ENCODE assay signal across 10 mouse cellular contexts in genomic region chr1:74103654-74104353, GRCm38 (mm10). TPM values are rescaled to one million over a fixed set of nuclear protein-coding genes. Genes with fewer than 3 reads are reported as not detected.
A peak's percentile ranks its signal among the peaks of the same experiment; 100 is the strongest.
DNase-seq lines count a peak whose midpoint lies in the region; ATAC-seq lines count a peak whose summit lies in the region.
"Had no signal": no experiment of that assay in that cellular context is flagged by ENCODE, and none has a peak within 500 bp of the region (broad histone marks: within the 10 kb centered on the region; RNA-seq: fewer than 3 reads in every experiment).

No protein-coding gene starts in this region.

- H3K4me3 ChIP-seq in kidney, embryonic 15.5 days (replicated peaks): no peak overlapping the region
- no peak overlapping the region for H3K4me3 ChIP-seq in embryonic facial prominence, embryonic 11.5 days (ENCODE audit: low read depth, low read length)
- H3K4me3 ChIP-seq in hindbrain, embryonic 12.5 days: no peak overlapping the region
- H3K4me3 ChIP-seq in neural tube, embryonic 11.5 days (ENCODE audit: low read depth, low read length): no peak overlapping the region
- H3K4me3 ChIP-seq: stomach, embryonic 15.5 days had no signal

- H3K9me3 ChIP-seq in kidney, embryonic 15.5 days (replicated peaks): no peaks in the 10 kb centered on the region
- H3K9me3 ChIP-seq in embryonic facial prominence, embryonic 11.5 days (replicated peaks; ENCODE audit: control insufficient read depth, low read length): no peaks in the 10 kb centered on the region
- H3K9me3 ChIP-seq in hindbrain, embryonic 12.5 days (replicated peaks): no peaks in the 10 kb centered on the region
- no peaks in the 10 kb centered on the region for H3K9me3 ChIP-seq in neural tube, embryonic 11.5 days (ENCODE audit: control insufficient read depth, low read length)
- H3K9me3 ChIP-seq: stomach, embryonic 15.5 days had no signal

- H3K4me2 ChIP-seq in kidney, embryonic 15.5 days: no peak overlapping the region
- no peak overlapping the region for H3K4me2 ChIP-seq in embryonic facial prominence, embryonic 11.5 days (ENCODE audit: low read depth, low read length)
- H3K4me2 ChIP-seq in hindbrain, embryonic 12.5 days (replicated peaks): 0 out of 2 replicates have a peak overlapping the region, but pooled peaks have one; percentile 8
- 0 out of 2 replicates have a peak overlapping the region, but pooled peaks have one; percentile 6 for H3K4me2 ChIP-seq in neural tube, embryonic 11.5 days (ENCODE audit: low read depth)
- H3K4me2 ChIP-seq: stomach, embryonic 15.5 days had no signal

- no peak overlapping the region for H3K9ac ChIP-seq in kidney, embryonic 15.5 days
- no peak overlapping the region for H3K9ac ChIP-seq in embryonic facial prominence, embryonic 11.5 days (replicated peaks; ENCODE audit: low read length)
- no peak overlapping the region for H3K9ac ChIP-seq in hindbrain, embryonic 12.5 days
- H3K9ac ChIP-seq in neural tube, embryonic 11.5 days (ENCODE audit: low read length): no peak overlapping the region
- H3K9ac ChIP-seq: stomach, embryonic 15.5 days had no signal

- ATAC-seq in kidney, embryonic 15.5 days (replicated peaks; ENCODE audit: low FRiP score): no peak; the same call in 1 of the 2 replicates
- peak; percentile 32 for ATAC-seq in embryonic facial prominence, embryonic 11.5 days (replicated peaks; ENCODE audit: insufficient number of reproducible peaks, low FRiP score, low TSS enrichment, low read depth)
- ATAC-seq in hindbrain, embryonic 12.5 days (ENCODE audit: low FRiP score): peak; percentile 81
- peak; percentile 76 for ATAC-seq in neural tube, embryonic 11.5 days (ENCODE audit: insufficient read depth, low FRiP score, low TSS enrichment)

- H3K27ac ChIP-seq in kidney, embryonic 15.5 days: peak overlapping the region; percentile 59
- peak overlapping the region; percentile 22; the same call in 1 of the 2 replicates for H3K27ac ChIP-seq in embryonic facial prominence, embryonic 11.5 days (replicated peaks; ENCODE audit: low read depth, low read length)
- peak overlapping the region; percentile 88 for H3K27ac ChIP-seq in hindbrain, embryonic 12.5 days
- peak overlapping the region; percentile 87 for H3K27ac ChIP-seq in neural tube, embryonic 11.5 days (ENCODE audit: low read depth, low read length)
- H3K27ac ChIP-seq: stomach, embryonic 15.5 days had no signal

- peaks cover 69% of the 10 kb centered on the region for H3K4me1 ChIP-seq in kidney, embryonic 15.5 days
- peaks cover 14% of the 10 kb centered on the region for H3K4me1 ChIP-seq in embryonic facial prominence, embryonic 11.5 days (ENCODE audit: control insufficient read depth, insufficient read depth, low read length)
- peaks cover 57% of the 10 kb centered on the region for H3K4me1 ChIP-seq in hindbrain, embryonic 12.5 days
- peaks cover 26% of the 10 kb centered on the region for H3K4me1 ChIP-seq in neural tube, embryonic 11.5 days (ENCODE audit: control insufficient read depth, insufficient read depth, low read length)

- 20% methylated on average over 6 of the region's 6 CpGs for WGBS in kidney, embryonic 15.5 days
- 12% methylated on average over 6 of the region's 6 CpGs for WGBS in embryonic facial prominence, embryonic 11.5 days
- WGBS in hindbrain, embryonic 12.5 days: 7% methylated on average over 6 of the region's 6 CpGs
- 7% methylated on average over 6 of the region's 6 CpGs for WGBS in neural tube, embryonic 11.5 days

- intact Hi-C loops in left cerebral cortex, postnatal 25 days (cut with DNase I): no loop called here

- no peak for DNase-seq in kidney, adult 9 months
- peak; percentile 43 for DNase-seq in embryonic facial prominence, embryonic 11.5 days (ENCODE audit: low spot score)
- DNase-seq in neural tube, embryonic 11.5 days (ENCODE audit: low spot score): peak; percentile 78
- no peak for DNase-seq in adrenal gland, adult 18-20 months (ENCODE audit: low spot score in 2 of 2)
- no peak for DNase-seq in natural killer cell, adult 2 months (ENCODE audit: low spot score in 2 of 2)
- DNase-seq in left cerebral cortex, postnatal 25 days (ENCODE audit: low spot score in 2 of 2): no peak
- DNase-seq: layer of hippocampus, adult 9-11 months had no signal

- peaks cover 18% of the 10 kb centered on the region for H3K27me3 ChIP-seq in kidney, embryonic 15.5 days
- no peaks in the 10 kb centered on the region for H3K27me3 ChIP-seq in embryonic facial prominence, embryonic 11.5 days (ENCODE audit: control insufficient read depth, insufficient read depth, low read length)
- H3K27me3 ChIP-seq in hindbrain, embryonic 12.5 days: peaks cover 18% of the 10 kb centered on the region
- no peaks in the 10 kb centered on the region for H3K27me3 ChIP-seq in neural tube, embryonic 11.5 days (ENCODE audit: control insufficient read depth, insufficient read depth, low read length)

- no peaks in the 10 kb centered on the region for H3K36me3 ChIP-seq in kidney, embryonic 15.5 days
- H3K36me3 ChIP-seq in embryonic facial prominence, embryonic 11.5 days (replicated peaks; ENCODE audit: control insufficient read depth, insufficient read depth, low read depth, low read length): no peaks in the 10 kb centered on the region
- H3K36me3 ChIP-seq in hindbrain, embryonic 12.5 days: no peaks in the 10 kb centered on the region
- H3K36me3 ChIP-seq in neural tube, embryonic 11.5 days (ENCODE audit: control insufficient read depth, insufficient read depth, low read length): no peaks in the 10 kb centered on the region
- H3K36me3 ChIP-seq: stomach, embryonic 15.5 days had no signal

RNA-seq across cellular contexts. Expression of gene Tns1, which starts 20.4 kb away (rescaled TPM):
- polyA plus RNA-seq in kidney, embryonic 15.5 days (2015; fragmentation: Nextera tagmentation; extraction: Ambion mirVana): 62.7 and 70.9 TPM in 2 replicates
- 21.1 and 21.6 TPM in 2 replicates for polyA plus RNA-seq in embryonic facial prominence, embryonic 11.5 days (2014; fragmentation: Nextera tagmentation; extraction: Ambion mirVana)
- polyA plus RNA-seq in hindbrain, embryonic 12.5 days (2016; fragmentation: Nextera tagmentation; extraction: Ambion mirVana): 26.1 and 28.3 TPM in 2 replicates
- 17.9 and 19.9 TPM in 2 replicates for polyA plus RNA-seq in neural tube, embryonic 11.5 days (2014; fragmentation: Nextera tagmentation; extraction: Ambion mirVana)
- total RNA-seq in adrenal gland, adult 18-20 months (2021): 100 to 1,000 TPM; 389 to 450 TPM
- total RNA-seq in left cerebral cortex, postnatal 25 days (2021): 10 to 100 TPM; 35.1 to 40.3 TPM

RNA-seq across cellular contexts. Expression of gene Rufy4, which starts 21.5 kb away (rescaled TPM):
- 0.17 and 0.40 TPM in 2 replicates for polyA plus RNA-seq in kidney, embryonic 15.5 days (2015; fragmentation: Nextera tagmentation; extraction: Ambion mirVana)
- polyA plus RNA-seq in embryonic facial prominence, embryonic 11.5 days (2014; fragmentation: Nextera tagmentation; extraction: Ambion mirVana): 0.11 and 0.28 TPM in 2 replicates
- 0.46 and 0.60 TPM in 2 replicates for polyA plus RNA-seq in hindbrain, embryonic 12.5 days (2016; fragmentation: Nextera tagmentation; extraction: Ambion mirVana)
- 0.38 and 0.78 TPM in 2 replicates for polyA plus RNA-seq in neural tube, embryonic 11.5 days (2014; fragmentation: Nextera tagmentation; extraction: Ambion mirVana)
- 1 to 10 TPM; 1.3 to 2.0 TPM for total RNA-seq in adrenal gland, adult 18-20 months (2021)
- not detected for total RNA-seq in left cerebral cortex, postnatal 25 days (2021)

RNA-seq across cellular contexts. Expression of gene Cxcr2, which starts 50.0 kb away (rescaled TPM):
- 0.12 and 0.16 TPM in 2 replicates for polyA plus RNA-seq in kidney, embryonic 15.5 days (2015; fragmentation: Nextera tagmentation; extraction: Ambion mirVana)
- 0.07 and 0.08 TPM in 2 replicates for polyA plus RNA-seq in embryonic facial prominence, embryonic 11.5 days (2014; fragmentation: Nextera tagmentation; extraction: Ambion mirVana)
- polyA plus RNA-seq in hindbrain, embryonic 12.5 days (2016; fragmentation: Nextera tagmentation; extraction: Ambion mirVana): not detected in 2 replicates
- 0.24 TPM in 1 of 2 replicates, not detected in the other for polyA plus RNA-seq in neural tube, embryonic 11.5 days (2014; fragmentation: Nextera tagmentation; extraction: Ambion mirVana)
- total RNA-seq in adrenal gland, adult 18-20 months (2021): under 1 TPM in 1 of 2 experiments, not detected in 1; 0.13 TPM
- not detected for total RNA-seq in left cerebral cortex, postnatal 25 days (2021)

Comparison
In these comparisons a context has a peak if more than half of its experiments do, and no peak if none do; other contexts are left out.
1. H3K27ac ChIP-seq: peak in every context shown above with its lines; median percentile 88 in hindbrain, embryonic 12.5 days; 87 in neural tube, embryonic 11.5 days; 59 in kidney, embryonic 15.5 days; 22 in embryonic facial prominence, embryonic 11.5 days.
2. H3K4me2 ChIP-seq: peak in hindbrain, embryonic 12.5 days (single experiment) and neural tube, embryonic 11.5 days (single experiment); none in kidney, embryonic 15.5 days (single experiment) and embryonic facial prominence, embryonic 11.5 days (single experiment).
3. DNase-seq: peak in embryonic facial prominence, embryonic 11.5 days (single experiment) and neural tube, embryonic 11.5 days (single experiment); none in kidney, adult 9 months (single experiment), adrenal gland, adult 18-20 months (0 of 2), natural killer cell, adult 2 months (0 of 2) and left cerebral cortex, postnatal 25 days (0 of 2).